Mouse (Mus musculus): Measurements from ENCODE around the gene Sema4b.

Sema4b gene

DNA sequence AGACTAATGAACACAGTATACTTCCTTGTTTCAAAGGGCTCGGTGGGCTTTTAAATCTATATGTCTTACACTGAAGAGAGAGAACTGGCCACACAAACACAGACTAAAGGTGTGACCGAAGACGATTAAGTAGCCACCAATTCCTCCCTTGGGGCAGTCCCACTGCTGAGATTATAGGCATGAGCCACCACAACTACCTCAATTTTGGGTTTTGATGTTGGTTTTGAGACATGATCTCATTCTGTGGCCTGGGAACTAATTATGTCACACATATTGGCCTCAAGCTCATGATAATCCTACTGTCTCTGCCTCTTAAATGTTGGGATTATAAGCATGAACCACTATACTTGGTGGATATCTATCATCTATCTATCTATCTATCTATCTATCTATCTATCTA is 9.2 kb upstream of the Sema4b start:
- no peak for DNase-seq (ENCODE audit: extremely low spot score, low read depth, low spot score)

- no peak for DNase-seq (ENCODE audit: extremely low spot score, low read depth, low spot score)
Observed at GRCm38 (mm10) chr7:80178037-80178729, 8.5 kb upstream of the Sema4b start.

DNA sequence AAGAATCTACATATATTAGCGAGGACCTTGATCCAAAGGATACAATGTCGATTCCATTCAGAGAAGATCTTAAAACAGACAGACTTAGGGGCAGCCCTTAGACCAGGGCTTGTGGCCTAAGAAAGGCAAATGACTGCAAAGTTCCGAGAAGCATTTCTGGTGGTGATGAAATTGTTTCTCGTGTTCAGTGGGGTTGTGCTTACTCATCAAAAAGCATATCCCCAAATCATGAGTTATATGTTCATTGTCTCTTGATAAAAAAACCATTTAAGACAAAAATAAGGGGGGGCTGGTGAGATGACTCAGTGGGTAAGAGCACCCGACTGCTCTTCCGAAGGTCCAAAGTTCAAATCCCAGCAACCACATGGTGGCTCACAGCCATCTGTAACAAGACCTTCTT is 7.3 kb upstream of the Sema4b start:
- DNase-seq (ENCODE audit: extremely low spot score, low read depth, low spot score) = no peak

DNA sequence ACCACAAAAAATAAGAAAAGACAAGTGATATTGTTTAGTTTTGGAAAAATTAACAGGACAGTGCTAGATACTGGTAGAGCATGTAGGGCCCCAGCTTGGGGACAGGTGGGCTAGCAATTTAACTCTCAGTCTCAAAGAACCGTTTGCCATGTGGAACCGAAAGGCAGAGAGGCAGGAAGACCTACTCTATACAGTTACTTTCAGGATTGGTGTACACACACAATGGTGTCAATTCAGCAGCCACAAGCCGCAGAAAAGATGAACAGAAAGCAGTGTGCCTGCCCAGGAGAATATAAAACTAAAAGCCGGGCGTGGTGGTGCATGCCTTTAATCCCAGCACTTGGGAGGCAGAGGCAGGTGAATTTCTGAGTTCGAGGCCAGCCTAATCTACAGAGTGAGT is 6.9 kb upstream of the Sema4b start:
- no peak for DNase-seq (ENCODE audit: extremely low spot score, low read depth, low spot score)

DNA sequence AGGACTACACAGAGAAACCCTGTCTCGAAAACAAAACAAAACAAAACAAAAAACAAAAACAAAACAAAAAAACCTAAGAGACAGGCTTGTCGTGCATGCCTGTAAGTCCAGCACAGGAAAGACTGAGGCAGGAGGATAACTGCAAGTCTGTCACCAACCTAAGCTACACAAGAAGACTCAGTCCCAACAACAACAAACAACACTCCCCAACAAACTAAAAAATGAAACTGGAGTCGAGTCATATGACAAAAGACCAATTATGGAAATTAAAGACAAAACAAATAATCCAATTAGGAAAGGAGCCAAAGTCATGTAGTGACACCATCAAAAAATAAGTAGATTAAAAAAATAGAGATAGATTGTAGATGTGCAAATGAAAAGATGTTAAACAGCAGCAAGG is 6.4 kb upstream of the Sema4b start:
- no peak for DNase-seq (ENCODE audit: extremely low spot score, low read depth, low spot score)

DNA sequence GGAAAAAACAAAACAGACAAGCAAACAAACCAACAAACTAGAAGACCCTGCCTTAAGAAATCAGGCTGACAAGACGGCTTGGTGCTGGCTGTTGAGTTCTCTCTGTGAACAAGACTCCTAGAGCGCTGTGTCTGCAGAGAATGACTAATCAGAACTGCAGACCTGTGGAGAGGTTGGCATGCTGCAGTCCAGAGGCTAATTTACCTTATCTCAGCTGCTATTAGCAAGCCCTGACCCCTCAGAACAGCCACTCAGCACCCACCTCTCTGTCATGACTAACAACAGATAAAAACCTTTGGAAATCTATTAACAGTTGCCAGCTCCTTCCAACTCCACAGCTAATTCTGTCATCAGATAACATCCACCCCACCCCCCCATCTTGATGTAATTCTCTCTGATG is 5.6 kb upstream of the Sema4b start:
- no peak for DNase-seq (ENCODE audit: extremely low spot score, low read depth, low spot score)

DNA sequence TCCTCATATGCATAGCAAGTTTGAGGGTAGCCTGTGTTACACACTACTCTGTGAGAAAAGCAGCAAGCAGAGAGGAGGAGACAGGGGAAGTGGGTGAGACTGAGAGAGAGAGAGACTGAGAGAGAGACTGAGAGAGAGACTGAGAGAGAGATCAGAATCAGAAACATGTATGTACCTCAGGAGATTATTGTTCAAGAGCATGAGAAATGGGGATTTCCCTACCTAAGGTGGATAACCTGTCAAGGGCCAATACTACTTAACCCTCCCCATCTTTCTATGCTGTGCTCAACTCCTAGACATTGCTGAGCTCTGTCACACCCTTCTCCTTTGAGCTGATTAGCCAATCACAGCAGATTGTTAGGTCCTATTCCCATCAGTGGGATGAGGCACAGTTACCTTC is 4.5 kb upstream of the Sema4b start:
- no peak for DNase-seq (ENCODE audit: extremely low spot score, low read depth, low spot score)

DNA sequence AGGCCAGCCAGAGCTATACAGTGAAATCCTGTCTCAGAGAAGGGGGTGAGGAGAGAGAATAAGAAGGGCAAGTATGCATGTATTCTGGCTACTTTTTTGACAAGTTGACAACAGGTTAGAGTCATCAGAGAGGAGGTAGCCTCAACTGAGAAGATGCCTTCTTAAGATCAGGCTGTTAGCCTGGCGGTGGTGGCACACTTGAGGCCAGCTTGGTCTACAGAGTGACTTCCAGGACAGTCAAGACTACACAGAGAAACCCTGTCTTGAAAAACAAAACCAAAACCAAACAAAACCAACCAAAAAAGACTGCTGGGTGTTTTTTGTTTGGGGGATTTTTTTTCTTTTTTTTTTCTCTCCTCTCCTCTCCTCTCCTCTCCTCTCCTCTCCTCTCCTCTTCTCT is 3.2 kb upstream of the Sema4b start:
- DNase-seq (ENCODE audit: extremely low spot score, low read depth, low spot score) = no peak

- DNase-seq (ENCODE audit: extremely low spot score, low read depth, low spot score) = no peak
Observed at GRCm38 (mm10) chr7:80183969-80184368, 2.7 kb upstream of the Sema4b start.

GRCm38 (mm10) chr7:80184551-80184950 is 2.1 kb upstream of the Sema4b start:
- DNase-seq (ENCODE audit: extremely low spot score, low read depth, low spot score) = no peak

DNA sequence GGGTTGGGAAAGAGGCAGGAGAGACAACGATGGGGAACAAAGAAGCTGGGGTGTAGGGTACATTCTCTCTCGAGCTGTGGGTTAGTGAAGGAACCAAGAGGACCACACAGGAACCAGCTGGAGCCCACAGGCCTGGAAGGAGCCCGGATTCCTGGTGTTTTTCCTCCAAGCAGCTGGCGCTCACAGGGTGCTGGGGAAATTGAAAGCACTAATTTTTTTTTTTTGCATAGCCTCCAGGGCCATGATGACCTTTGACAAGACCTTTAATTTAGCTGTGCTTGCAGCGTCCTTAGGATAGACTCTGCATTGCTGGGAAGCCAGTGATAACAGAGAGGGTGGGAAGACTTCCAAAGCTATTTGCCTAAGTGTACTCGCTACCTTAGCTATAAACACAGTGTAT is 1.7 kb upstream of the Sema4b start:
- no peak for DNase-seq (ENCODE audit: extremely low spot score, low read depth, low spot score)

DNA sequence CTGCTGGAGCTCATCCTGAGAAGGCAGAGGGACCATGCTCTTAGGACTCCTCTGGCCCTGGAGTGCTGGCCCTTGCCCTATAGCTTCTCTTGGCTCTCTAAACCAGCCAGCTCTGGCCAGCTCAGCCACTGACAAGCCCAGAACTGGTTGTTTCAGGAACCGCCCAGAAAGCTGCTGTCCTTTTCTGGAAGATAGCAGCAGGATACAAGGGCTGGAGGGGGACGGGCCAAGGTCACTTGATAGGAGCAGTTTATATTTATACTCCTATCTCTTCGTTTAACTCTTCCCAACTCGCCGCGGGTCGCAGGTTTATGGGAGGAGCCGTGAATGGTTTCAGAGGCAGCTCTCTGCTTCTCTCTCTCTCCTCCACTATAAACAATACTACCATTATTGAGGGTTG is 620 bp upstream of the Sema4b start:
- DNase-seq (ENCODE audit: extremely low spot score, low read depth, low spot score) = no peak

DNA sequence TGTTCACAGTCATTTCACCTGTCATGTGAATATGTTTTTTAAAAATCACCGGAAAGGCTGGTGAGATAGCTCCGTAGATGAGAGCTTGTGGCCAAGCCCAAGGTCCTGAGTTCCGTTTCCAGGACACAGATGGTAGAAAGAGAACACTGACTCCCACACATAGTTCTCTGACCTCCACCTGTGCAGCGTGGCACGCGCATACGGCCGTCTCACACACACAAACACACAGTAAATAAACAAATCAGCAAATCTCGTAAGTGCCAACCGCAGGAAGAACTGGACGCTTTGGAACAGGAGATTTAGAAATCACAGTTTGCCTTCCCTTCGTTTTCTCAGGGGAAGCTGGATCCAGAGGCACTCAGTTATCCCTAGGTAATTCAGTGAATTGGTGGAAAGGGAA is 860 bp downstream of the Sema4b start:
- DNase-seq (ENCODE audit: extremely low spot score, low read depth, low spot score) = no peak

GRCm38 (mm10) chr7:80188579-80189125 is 2.0 kb downstream of the Sema4b start:
- no peak for DNase-seq (ENCODE audit: extremely low spot score, low read depth, low spot score)

DNA sequence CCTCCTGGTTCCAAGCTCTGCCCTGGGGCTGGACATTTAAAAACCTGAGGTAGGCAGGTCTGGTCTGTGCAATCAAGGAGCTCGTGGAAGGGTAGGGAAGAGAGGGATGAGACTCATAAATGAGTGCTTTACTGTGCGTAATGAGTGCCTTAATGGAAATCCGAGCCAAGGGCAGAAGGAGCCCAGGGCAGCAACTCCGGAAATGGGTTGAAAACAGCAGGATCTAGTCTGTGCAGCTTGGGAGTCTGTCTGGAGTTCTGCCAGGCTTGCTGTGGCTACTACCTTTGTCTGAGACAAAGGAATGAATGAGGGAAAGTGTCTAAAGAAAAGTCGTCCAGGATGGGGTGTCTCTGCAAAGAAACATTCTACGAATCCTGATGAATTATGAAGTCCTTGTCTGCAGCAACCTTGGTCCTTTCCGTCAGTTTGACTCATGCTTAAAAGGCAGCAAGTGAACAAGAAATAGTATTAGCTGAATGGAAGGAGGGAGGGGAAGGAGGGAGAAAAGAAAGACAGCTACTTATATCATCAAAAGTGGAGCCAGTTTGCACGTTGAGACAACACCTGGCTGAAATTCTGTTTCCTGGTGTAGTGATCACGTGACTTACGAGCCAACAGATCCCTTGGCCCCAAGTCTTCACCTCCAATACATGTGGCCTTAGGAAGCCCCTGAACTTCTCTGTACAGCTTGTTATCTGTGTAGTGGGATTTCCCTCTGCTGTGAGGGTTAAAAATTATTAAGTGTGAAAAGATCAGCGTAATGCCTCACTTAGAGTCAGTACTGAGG is 2.7 kb downstream of the Sema4b start:
- no peak for DNase-seq (ENCODE audit: extremely low spot score, low read depth, low spot score)

DNA sequence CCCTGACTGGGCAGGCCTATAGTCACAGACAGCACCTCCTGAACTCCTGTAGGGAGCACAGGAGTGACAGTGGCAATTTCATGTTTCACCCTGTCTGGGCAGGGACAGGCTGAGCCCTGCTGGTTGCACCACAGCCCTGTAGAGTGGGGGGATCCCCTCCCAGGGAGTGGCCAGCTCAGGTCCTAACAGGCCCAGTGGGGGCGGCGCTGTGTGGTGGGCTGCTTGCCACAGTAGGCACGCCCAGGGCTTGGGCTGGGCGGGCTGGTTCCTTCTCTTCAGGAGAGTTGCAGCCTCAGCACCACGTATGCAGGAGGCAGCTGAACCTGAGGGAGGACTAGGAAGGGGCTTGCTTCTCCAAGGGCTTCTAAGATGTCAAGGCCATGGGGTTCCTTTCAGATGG is 4.8 kb downstream of the Sema4b start:
- DNase-seq (ENCODE audit: extremely low spot score, low read depth, low spot score) = no peak

GRCm38 (mm10) chr7:80192226-80193061 is 5.8 kb downstream of the Sema4b start:
- DNase-seq (ENCODE audit: extremely low spot score, low read depth, low spot score) = no peak

DNA sequence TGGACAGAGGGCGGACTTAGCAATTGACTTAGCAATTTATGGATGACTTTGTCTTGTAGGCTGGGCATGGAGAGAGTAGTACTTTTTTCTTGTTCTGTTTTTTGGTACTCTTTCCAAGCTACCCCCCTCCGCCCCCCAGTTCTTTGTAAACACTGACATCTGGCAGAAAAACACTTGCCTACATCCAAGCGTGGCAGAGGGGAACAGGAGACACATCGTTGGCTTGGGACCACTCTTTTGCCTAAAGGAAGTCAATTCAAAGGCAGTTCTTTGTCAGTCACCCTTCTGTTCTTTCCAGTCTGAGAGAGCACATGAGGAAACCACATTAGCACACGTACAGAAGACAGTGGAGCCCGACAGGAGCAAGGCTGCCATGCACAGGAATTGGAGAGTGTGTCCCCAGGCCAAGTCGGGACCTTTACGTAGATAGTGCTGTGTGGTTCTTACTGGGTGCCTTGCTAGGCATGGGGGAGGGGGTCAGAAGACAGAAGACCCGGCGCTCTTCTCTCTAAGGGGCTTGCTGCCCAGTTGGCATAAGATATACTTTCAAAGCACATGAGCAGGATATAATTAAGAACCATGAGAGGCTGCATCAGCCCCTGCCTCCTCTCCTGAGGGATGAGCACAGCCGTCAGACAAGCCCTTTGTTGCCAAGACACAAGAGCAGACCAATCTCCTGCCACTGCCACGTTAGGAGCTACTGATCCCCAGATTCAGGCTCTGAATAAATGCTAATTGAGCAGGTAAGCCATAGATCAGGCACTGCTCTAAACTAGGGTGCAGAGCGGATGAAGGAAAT is 7.5 kb downstream of the Sema4b start:
- DNase-seq (ENCODE audit: extremely low spot score, low read depth, low spot score) = no peak

DNA sequence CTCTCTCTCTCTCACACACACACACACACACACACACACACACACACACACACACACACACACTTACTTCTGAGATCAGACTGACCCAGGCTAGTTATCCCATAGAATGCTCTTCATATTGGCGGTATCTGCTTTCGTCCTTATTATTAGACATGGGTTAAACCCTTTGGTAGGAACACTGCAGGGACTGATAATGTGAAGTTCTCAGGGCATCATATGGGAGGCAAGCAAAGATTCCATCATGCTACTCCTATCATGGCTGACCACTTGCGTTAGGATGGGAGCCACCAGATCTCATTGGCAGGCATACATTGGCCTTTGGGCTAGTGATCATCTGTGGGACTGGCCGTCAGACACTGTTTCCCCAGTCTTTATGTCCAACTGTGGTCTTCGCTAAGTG is 8.5 kb downstream of the Sema4b start:
- no peak for DNase-seq (ENCODE audit: extremely low spot score, low read depth, low spot score)

DNA sequence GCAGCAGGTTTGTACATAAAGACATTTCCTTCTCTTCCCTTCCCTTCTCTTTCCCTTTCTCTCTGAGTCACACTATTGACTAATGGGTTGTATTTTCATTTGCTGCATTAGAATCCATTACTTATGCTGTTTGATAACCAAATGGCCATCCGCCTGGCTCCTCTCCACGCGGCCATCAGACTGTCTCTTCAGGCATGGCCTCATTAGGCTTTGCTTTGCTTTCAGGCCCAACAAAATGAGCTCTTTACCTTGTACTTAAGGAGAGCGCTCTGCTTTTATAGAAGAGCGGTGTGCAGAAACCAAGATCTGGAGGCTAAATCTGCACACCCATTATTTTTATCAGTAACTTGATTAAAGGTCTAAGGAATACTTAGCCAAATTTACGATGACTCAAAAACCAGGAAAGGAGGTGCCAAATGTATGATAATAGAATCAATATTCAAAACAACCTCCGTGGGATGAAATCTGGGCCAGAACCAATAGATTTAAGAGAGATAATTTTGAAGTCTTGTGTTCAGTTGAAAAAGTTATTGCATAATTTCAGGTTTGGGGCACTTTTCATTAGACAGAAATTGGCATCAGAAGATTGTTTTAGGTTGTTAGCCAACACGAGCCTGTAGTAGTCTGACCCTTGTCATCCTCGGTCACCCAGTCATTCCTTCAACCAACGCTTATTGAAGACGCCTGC is 9.1 kb downstream of the Sema4b start:
- DNase-seq (ENCODE audit: extremely low spot score, low read depth, low spot score) = no peak
